Mouse (Mus musculus): Measurements from ENCODE around the gene Trhde. TPM values are rescaled to one million over a fixed set of nuclear protein-coding genes. Genes with fewer than 3 reads are reported as not detected.

Trhde gene
- polyA plus RNA-seq, 3 experiments from 2014 or later: not detected

DNA sequence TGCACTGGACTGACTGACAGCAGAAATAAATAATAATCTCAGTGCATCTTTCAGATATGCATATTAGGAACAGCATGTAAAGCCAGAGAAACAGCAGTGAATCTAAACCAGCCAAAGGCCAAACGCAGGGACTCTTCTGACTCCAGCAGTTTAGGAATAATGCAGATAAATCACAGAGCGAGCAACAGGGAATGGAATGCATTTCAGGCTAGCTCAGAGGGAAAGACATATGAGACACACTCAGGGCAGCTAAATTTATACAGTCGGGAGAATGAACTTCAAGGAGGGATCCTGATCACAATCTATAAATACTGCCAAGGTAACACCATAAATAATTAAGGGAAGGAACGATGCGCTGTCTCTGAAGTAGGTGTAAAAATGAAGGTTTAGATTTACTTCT is 66.4 kb downstream of the Trhde start:
- ATAC-seq: no peak

DNA sequence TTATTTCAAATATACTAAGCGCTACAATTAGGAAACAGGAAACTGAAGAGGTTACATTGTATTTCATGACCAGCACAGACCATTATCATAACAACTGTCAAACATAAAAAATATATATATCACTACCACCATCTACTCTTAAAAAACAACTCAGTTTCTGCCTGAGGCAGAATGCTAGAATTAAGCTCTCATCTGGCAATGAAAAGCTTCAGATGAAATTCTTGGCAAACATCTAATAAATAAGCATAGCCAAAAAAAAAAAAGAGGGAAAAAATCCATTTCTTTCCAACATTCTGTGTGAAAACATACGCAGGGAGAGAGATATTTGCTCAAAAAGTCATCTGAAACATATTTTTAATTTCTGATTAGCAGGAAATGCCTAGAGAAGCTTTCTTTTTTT is 67.0 kb downstream of the Trhde start:
- ATAC-seq: no peak

DNA sequence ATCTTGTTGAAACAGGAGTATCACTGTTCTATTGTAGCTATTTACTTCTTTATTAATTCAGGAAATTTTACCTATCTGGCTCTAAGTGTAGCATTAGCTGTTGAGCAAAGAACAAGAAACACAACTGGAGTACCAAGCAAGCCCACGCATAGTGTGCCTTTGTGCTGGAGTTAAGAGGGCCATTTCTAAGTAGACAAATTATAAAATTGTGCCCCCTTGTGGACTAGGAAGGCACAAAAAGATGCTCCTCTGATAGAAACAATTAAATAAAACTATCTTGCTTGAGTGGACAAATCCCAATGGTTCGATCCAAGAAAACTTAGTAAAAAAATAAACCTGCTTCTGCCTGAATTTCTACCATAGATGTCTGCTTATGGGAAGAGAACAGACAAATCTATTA is 76.5 kb downstream of the Trhde start:
- no peak for ATAC-seq

DNA sequence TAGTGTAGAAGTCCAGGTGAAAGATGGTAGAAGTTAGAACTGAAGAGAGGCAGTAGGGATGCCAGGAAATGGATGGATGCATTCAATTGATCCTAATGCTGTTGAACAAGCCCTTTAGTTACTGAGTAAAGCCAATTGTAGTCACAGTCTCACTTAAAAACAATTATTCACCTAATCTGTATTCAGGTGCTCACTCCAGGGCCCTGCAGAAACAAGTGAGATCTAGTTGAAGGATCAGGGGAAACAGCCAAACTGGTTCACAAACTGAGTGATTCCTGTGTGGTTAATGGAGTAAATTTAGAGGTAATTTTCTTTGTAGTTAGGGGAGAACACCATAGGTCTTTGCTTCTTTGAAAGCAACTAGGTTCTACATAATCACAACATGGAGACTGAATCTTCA is 100.3 kb downstream of the Trhde start:
- ATAC-seq: no peak

DNA sequence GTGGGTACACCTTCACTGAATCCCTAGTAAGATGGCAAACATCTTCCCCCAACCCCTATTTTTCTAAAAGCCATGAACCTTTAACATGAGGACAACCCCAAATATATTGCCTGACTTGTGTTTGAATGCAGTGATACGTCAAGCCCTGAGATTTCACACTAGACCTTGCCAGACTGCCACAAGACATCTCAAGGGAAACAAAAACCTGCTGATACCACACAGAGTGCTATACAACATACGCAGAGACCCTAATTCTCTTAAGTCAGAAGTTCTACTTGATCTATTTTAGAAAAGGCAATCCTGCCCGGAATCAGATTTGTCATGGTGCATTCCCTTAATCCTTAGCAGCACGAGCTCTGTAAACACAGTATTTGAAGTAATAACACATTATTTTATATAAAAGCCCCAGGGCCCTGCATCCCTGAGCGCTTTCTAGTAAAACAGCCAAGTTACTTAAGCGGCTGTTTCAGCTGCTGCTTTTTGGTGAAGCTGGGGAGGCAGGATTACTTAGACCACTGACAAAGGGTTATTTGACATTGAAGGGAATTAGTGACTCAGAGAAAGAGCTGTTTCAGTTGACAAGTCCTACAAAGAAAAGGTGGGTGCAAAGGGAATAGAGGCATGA is 130.2 kb downstream of the Trhde start:
- no peak for ATAC-seq

DNA sequence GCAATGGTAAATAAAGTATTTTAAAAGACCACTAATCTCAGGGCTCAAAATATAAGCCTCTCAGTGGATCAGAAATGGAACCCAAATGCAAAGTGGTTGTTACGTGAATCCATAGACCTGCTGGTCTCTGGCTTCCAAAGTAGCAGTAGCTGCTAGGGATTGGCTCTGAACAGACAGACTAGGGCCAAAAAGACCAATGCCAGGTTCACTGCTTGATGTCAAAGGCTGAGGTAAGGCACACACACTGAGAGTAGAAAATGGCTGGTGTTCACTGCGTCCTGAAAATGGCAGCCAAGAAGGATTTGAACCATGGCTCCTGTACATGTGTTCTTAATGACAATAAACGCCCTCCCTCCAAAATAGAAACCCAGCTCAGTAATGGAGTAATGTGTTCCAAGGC is 209.1 kb downstream of the Trhde start:
- ATAC-seq: no peak

DNA sequence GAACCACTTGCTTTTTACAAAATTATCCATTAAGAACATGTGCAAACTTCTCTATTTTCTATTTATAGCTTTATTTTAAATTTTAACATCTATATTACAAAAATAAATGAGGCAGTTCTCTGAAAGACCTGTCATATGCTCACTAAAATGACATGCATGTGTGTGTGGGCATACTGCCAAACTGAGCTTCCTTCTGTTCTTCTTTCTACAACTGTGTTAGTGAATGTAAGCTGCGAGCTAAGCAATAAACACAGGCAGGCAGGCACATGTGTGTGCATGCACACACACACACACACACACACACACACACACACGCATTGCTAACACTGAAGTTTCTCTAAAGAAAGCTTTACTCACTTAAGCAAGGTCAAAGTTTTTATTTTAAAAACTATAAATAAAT is 223.2 kb downstream of the Trhde start:
- no peak for ATAC-seq

DNA sequence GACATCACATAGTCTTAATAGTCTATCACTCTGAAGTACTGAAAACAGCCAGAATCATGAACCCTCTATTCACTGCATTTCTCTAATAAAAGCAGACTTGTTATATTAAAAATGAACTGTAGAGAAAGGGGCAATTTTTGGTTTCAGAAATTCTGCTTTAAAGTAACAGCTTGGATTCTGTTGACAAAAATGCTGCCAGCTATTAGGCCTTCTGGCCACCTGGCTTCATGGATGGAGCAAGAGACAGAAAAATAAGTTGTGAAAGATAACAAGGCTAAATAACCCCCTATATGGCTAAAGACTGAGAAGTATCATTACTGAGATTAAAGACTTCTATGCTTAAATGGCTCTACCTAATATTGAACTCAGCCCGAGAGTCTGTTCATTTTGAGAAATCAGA is 234.2 kb downstream of the Trhde start:
- no peak for ATAC-seq

DNA sequence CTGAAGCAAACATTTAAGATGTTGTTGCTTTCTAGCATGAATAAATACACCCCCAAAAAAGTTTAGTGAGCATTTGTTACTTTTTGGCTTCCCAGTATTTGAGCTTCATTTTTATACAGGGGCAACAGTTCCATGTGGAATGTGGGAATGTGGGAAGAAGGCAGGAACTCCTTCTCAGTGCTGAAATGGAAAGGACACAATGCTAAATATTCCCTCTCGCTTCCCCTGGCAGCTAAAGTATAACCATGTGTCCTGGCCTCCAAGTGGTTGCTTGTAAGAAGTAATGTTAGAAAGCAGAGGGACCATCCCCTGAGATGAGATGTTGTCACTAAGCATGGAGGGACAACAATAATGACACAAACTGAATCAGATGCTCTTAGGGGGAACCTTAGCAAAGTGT is 292.9 kb downstream of the Trhde start:
- no peak for ATAC-seq

DNA sequence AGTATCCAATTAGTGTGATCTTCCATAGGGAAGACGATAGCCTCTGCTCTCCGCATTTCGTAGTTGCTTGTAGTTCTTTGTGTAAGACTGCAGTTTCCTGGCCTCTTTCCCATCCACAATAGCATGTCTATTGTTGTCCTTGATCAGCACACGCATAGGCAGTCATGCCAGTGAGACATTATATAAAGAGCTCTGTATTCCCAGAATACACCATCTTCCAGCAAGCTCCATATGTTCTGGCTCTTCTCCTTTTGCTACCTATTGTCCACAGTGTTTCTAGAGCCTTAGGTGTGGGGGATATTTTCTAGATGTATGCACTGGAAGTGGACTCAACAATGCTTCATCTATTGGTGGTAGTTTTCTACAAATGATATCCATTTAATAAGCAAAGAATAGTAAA is 313.3 kb downstream of the Trhde start:
- no peak for ATAC-seq

DNA sequence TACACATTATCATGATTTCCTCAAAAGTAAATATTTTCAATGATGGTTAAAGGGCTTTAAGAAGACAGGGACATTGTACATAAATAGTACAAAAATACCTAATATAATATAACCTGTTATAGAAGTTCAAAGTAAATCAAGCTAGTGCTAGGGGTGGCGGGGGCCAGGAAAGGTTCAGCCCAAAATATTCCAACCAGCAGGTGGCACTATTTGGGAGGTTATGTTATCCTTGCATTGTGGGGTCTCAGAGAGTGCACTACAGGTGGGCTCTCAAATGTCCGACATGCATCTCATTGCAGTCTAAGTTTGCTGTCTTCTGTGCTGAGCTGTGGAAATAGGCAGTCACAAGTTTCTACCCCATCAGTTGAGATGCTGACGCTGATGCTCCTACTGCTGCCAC is 346.5 kb downstream of the Trhde start:
- ATAC-seq: no peak

DNA sequence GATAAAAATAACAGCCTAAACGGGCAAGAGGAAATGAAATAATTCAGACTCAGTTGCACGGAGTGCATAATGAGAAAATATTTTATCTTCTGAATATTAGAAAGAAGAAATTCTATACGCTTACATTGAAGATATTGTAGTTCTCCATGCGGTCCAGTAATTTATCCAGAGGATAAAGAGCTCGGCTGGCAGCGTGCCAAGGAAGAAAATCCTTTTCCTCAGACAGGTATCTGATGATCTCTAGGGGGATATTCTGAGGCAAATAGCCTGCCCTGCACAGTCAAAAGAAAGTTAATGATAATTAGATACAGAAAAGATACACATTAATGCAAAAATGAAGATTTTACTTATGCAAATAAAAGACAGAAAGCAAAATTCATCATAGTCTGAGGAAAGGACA is 354.0 kb downstream of the Trhde start:
- no peak for ATAC-seq

DNA sequence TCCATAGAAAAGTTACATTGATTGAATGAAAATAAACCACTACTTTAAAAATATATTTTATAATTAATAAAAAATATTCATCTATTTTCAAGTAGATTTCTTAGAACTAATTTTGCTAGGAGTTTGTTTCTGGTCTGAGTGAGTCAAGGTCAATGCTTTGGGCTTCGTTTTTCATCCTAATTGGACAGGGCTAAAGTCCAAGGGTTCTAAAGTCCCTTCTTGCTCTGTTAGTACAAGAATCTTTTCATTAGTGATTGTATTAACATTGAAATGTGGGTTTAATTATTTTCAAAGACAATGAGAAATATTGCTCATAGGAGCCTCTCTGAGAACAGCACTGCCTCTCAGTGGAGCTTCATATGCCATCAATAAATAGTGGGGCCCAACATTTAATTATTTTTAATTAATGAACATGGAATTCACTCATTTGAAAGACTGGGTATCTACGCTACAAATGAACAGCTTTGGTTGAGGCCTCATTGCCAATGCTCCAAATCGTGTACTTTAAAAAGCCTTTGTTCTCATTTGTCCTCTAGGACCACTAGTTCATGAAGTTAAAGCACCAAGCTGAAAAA is 383.1 kb downstream of the Trhde start:
- no peak for ATAC-seq

DNA sequence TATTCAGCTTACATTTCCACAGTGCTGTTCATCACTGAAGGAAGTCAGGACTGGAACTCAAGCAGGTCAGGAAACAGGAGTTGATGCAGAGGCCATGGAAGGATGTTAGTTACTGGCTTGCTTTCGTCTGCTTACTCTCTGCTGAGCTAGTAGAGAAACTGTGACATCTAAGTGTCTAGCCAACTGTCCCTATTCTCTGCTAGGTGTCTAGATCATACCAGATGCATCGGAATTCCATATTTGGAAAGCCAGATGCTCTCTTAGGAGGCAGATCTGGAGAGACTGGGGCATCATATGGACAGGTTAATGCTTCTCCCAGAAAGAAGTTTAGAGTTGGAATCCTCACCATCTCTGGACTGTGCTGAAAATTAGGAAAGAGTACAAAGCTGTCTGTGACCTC is 386.4 kb downstream of the Trhde start:
- no peak for ATAC-seq

DNA sequence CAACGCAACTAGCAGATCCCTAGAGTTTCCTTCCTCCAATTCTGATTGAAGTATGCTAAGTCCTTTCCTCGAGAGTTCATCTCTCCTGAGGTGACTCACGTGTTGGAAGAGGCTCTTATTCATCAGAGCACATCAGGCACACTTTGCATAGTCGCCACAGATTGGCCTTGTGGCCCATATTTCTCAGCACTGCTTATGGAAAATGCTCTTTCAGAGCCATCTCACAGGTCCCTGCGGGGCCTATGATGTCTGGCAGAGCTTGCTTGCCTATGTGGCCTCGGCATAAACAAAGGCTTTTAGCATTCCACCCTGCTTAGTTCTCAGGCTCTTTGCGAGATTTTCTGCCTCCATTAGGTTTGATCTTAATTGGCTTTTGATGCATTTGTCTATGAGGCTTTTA is 396.8 kb downstream of the Trhde start:
- no peak for ATAC-seq

DNA sequence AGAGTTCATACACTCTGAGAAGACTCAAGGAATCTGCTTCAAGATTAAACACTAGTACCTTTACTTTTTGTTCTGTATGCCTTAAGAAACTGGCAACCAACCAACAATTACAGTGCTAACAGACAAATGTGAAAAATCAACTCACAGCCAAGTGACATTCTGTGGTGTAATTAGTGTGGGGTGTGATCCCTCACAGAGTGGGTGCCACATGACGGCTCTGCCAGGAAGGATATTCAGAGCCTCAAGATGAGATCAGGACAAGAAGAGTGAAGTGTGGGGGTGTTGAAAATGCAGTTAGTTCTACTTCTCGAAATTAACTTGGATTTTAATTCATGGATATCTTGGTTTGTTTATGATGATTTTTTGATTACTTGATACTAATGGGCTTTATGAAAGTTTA is 398.3 kb downstream of the Trhde start:
- ATAC-seq: no peak

DNA sequence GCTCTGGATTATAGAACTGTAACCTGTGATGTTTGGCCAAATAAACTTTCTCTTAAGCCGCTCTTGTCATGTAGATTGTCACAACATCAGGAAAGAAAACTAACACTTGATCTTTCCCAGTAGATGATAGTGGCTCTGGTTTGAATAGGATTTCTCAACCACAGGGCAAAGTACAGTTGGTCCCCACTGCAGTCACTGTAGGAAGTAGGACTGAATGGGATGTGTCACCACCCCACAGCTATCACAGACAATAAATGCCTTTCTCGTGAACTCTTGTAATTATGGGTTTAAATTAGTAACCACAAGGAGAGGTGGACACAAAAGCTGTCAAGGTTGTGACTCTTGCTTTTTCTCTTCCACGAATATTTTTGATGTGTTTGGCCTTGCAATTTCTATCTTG is 431.3 kb downstream of the Trhde start:
- ATAC-seq: no peak

DNA sequence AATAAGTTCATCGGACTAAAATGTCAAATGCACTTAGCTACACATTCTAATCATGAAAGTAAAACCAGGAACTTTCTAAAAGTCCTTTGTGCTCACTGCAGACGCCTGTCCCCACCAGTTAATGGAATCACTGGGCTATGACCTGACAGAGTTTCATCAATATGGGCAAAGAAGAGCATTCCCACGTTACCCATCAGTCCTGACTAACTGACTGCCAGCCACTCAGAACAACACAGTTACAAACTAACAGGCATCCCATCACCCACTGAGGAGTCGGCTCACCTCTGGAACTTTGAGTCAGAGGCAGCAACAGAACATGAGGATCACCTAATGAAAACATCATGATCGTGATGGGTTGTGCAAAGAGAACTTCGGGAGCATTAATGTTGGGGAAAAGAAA is 438.7 kb downstream of the Trhde start:
- ATAC-seq: no peak

DNA sequence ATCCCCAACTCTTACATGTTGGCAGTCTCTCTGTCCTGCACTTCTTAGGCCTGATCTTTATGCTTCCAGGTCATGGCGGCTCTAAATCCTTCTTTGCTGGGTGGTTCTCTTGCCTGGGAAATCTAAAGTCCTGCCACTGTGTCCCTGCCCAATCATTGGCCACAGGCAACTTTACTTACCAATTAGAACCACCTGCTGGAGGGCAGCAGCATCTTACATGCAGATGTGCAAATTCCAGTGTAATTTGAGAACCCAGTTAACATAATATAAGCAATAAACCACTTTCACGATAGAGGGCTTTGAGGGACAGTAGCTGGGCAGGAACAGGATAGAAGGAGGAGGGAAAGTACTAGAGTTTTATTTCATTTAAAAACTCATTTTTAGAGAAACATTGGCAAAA is 439.5 kb downstream of the Trhde start:
- no peak for ATAC-seq

Data from inflammation-experienced regulatory T-cells, adult 6 months (primary cell).